Mouse (Mus musculus) limb, embryonic 15.5 days (tissue): Measurements from ENCODE around the gene Col23a1. TPM values are rescaled to one million over a fixed set of nuclear protein-coding genes. Genes with fewer than 3 reads are reported as not detected.

Experiments
- ATAC-seq: fragments of 200-750 bp; cut with Nextera tagmentation; 2 replicates; pipeline ENCODE4 v1.8.0; 2017; ENCODE audit warnings: low read depth, moderate TSS enrichment; ENCODE audit not compliant: insufficient number of reproducible peaks, low FRiP score, low TSS enrichment
- H3K27ac ChIP-seq: fragments of 300-500 bp; sonication (generic); 2 replicates; pipeline ENCODE4 v1.5.1; 2015; ENCODE audit warnings: moderate library complexity, mild to moderate bottlenecking, inconsistent platforms
- H3K27me3 ChIP-seq: fragments of 300-500 bp; sonication (generic); 2 replicates; pipeline ENCODE4 v1.6.1; 2015; ENCODE audit warnings: inconsistent platforms
- H3K36me3 ChIP-seq: fragments of 300-500 bp; sonication (generic); 2 replicates; pipeline ENCODE4 v1.6.1; 2015; ENCODE audit warnings: inconsistent platforms
- H3K4me1 ChIP-seq: fragments of 300-500 bp; sonication (generic); 2 replicates; pipeline ENCODE4 v1.6.1; 2015; ENCODE audit warnings: inconsistent platforms
- H3K4me2 ChIP-seq: fragments of 300-500 bp; sonication (generic); 2 replicates; pipeline ENCODE4 v1.6.1; 2015; ENCODE audit warnings: mild to moderate bottlenecking, inconsistent platforms
- H3K4me3 ChIP-seq: fragments of 300-500 bp; sonication (generic); 2 replicates; pipeline ENCODE4 v1.5.1; 2015; ENCODE audit warnings: mild to moderate bottlenecking, inconsistent platforms
- H3K9ac ChIP-seq: fragments of 300-500 bp; sonication (generic); 2 replicates; pipeline ENCODE4 v1.6.1; 2015; ENCODE audit warnings: inconsistent platforms
- H3K9me3 ChIP-seq: fragments of 300-500 bp; sonication (generic); 2 replicates; pipeline ENCODE4 v1.6.1; 2016; ENCODE audit warnings: inconsistent platforms
- WGBS: fragments of 180-500 bp; shearing (Covaris S2); methylation state at CpG from one replicate; pipeline ENCODE4 v1.1.7; 2015; 5-methylcytosine and 5-hydroxymethylcytosine counted together
- polyA plus RNA-seq: library from polyadenylated mRNA; unstranded; fragments of >200 nt; fragmentation: Nextera tagmentation; extraction: Ambion mirVana; gene quantifications from 2 replicates; pipeline ENCODE4 v1.2.1, GENCODE M21; 2015

Gene Col23a1
- polyA plus RNA-seq, 1 experiment from 2014 or later = 23.6 TPM

GRCm38 (mm10) chr11:51585608-51586252, 296.0 kb downstream of the Col23a1 start:
- H3K36me3 ChIP-seq = peaks cover 48% of the 10 kb centered on the region
- peaks cover 25% of the 10 kb centered on the region for H3K4me1 ChIP-seq
- H3K4me2 ChIP-seq = peak overlapping the region; percentile 59
- no peaks in the 10 kb centered on the region for H3K9me3 ChIP-seq
- no peaks in the 10 kb centered on the region for H3K27me3 ChIP-seq
- 60% methylated on average over 8 of the region's 8 CpGs for WGBS
- H3K27ac ChIP-seq = peak overlapping the region; percentile 92
- no peak overlapping the region; the same call in 1 of the 2 replicates for H3K9ac ChIP-seq
- no peak for ATAC-seq
- peak overlapping the region; percentile 71 for H3K4me3 ChIP-seq

GRCm38 (mm10) chr11:51586411-51586810, 296.7 kb downstream of the Col23a1 start:
- no peak overlapping the region for H3K4me3 ChIP-seq
- peaks cover 25% of the 10 kb centered on the region for H3K4me1 ChIP-seq
- no peaks in the 10 kb centered on the region for H3K9me3 ChIP-seq
- 90% methylated on average over 13 of the region's 13 CpGs for WGBS
- no peak overlapping the region for H3K4me2 ChIP-seq
- no peak overlapping the region; the same call in 1 of the 2 replicates for H3K27ac ChIP-seq
- ATAC-seq = no peak
- H3K27me3 ChIP-seq = no peaks in the 10 kb centered on the region
- H3K36me3 ChIP-seq = peaks cover 55% of the 10 kb centered on the region
- no peak overlapping the region for H3K9ac ChIP-seq

GRCm38 (mm10) chr11:51587059-51587458, 297.3 kb downstream of the Col23a1 start:
- peaks cover 25% of the 10 kb centered on the region for H3K4me1 ChIP-seq
- no peak overlapping the region for H3K4me3 ChIP-seq
- no peak overlapping the region for H3K9ac ChIP-seq
- H3K4me2 ChIP-seq = no peak overlapping the region
- no peaks in the 10 kb centered on the region for H3K9me3 ChIP-seq
- no peaks in the 10 kb centered on the region for H3K27me3 ChIP-seq
- 91% methylated on average over 1 of the region's 1 CpGs for WGBS
- peaks cover 61% of the 10 kb centered on the region for H3K36me3 ChIP-seq
- no peak overlapping the region for H3K27ac ChIP-seq
- no peak for ATAC-seq

- ATAC-seq = no peak
- H3K9me3 ChIP-seq = no peaks in the 10 kb centered on the region
- no peak overlapping the region for H3K27ac ChIP-seq
- H3K9ac ChIP-seq = no peak overlapping the region
- no peaks in the 10 kb centered on the region for H3K27me3 ChIP-seq
- peaks cover 21% of the 10 kb centered on the region for H3K4me1 ChIP-seq
- no peak overlapping the region for H3K4me3 ChIP-seq
- 95% methylated on average over 3 of the region's 3 CpGs for WGBS
- H3K4me2 ChIP-seq = no peak overlapping the region
- peaks cover 79% of the 10 kb centered on the region for H3K36me3 ChIP-seq
Measured at GRCm38 (mm10) chr11:51588833-51589232, 299.1 kb downstream of the Col23a1 start.

- H3K9me3 ChIP-seq = no peaks in the 10 kb centered on the region
- peaks cover 88% of the 10 kb centered on the region for H3K36me3 ChIP-seq
Measured at GRCm38 (mm10) chr11:51590002-51590401, 300.3 kb downstream of the Col23a1 start.

GRCm38 (mm10) chr11:51591168-51591567, 301.4 kb downstream of the Col23a1 start:
- no peak overlapping the region for H3K27ac ChIP-seq
- peaks cover 96% of the 10 kb centered on the region for H3K36me3 ChIP-seq
- H3K4me1 ChIP-seq = peaks cover 5% of the 10 kb centered on the region
- no peaks in the 10 kb centered on the region for H3K9me3 ChIP-seq
- WGBS = 69% methylated on average over 7 of the region's 7 CpGs
- no peak overlapping the region for H3K4me3 ChIP-seq
- H3K9ac ChIP-seq = no peak overlapping the region
- no peak overlapping the region for H3K4me2 ChIP-seq
- ATAC-seq = no peak
- no peaks in the 10 kb centered on the region for H3K27me3 ChIP-seq

More at GRCm38 (mm10) chr11:51590002-51590401, 300.3 kb downstream of the Col23a1 start:
- ATAC-seq = no peak
- H3K27ac ChIP-seq = no peak overlapping the region
- no peaks in the 10 kb centered on the region for H3K27me3 ChIP-seq
- H3K4me3 ChIP-seq = no peak overlapping the region
- H3K4me2 ChIP-seq = no peak overlapping the region
- H3K9ac ChIP-seq = no peak overlapping the region
- peaks cover 16% of the 10 kb centered on the region for H3K4me1 ChIP-seq

GRCm38 (mm10) chr11:51591915-51592314, 302.2 kb downstream of the Col23a1 start:
- Histone ChIP-seq H3K4me1 (no peaks in the 10 kb centered on the region), H3K27ac (no peak overlapping the region), H3K4me2 (no peak overlapping the region), H3K36me3 (peaks cover 97% of the 10 kb centered on the region), H3K4me3 (no peak overlapping the region), H3K9me3 (no peaks in the 10 kb centered on the region), H3K9ac (no peak overlapping the region), H3K27me3 (no peaks in the 10 kb centered on the region)
- 91% methylated on average over 7 of the region's 7 CpGs for WGBS
- no peak for ATAC-seq

GRCm38 (mm10) chr11:51593368-51593767, 303.6 kb downstream of the Col23a1 start:
- WGBS = 93% methylated on average over 4 of the region's 4 CpGs
- Histone ChIP-seq H3K4me3 (no peak overlapping the region), H3K4me2 (no peak overlapping the region), H3K9me3 (no peaks in the 10 kb centered on the region), H3K36me3 (peaks cover 97% of the 10 kb centered on the region), H3K4me1 (no peaks in the 10 kb centered on the region), H3K27me3 (no peaks in the 10 kb centered on the region), H3K9ac (no peak overlapping the region), H3K27ac (no peak overlapping the region)
- ATAC-seq = no peak

- 91% methylated on average over 6 of the region's 6 CpGs for WGBS
- Histone ChIP-seq H3K4me3 (no peak overlapping the region), H3K4me2 (no peak overlapping the region), H3K9ac (no peak overlapping the region), H3K36me3 (peaks cover 98% of the 10 kb centered on the region), H3K9me3 (no peaks in the 10 kb centered on the region), H3K27me3 (no peaks in the 10 kb centered on the region), H3K27ac (no peak overlapping the region), H3K4me1 (no peaks in the 10 kb centered on the region)
- ATAC-seq = no peak
Measured at GRCm38 (mm10) chr11:51593849-51594248, 304.1 kb downstream of the Col23a1 start.

- peaks cover 98% of the 10 kb centered on the region for H3K36me3 ChIP-seq
Measured at GRCm38 (mm10) chr11:51594715-51595350, 305.1 kb downstream of the Col23a1 start.

GRCm38 (mm10) chr11:51595459-51596083, 305.9 kb downstream of the Col23a1 start:
- no peaks in the 10 kb centered on the region for H3K4me1 ChIP-seq
- H3K36me3 ChIP-seq = peaks cover 98% of the 10 kb centered on the region
- H3K4me2 ChIP-seq = no peak overlapping the region
- no peaks in the 10 kb centered on the region for H3K27me3 ChIP-seq
- H3K9ac ChIP-seq = no peak overlapping the region
- 83% methylated on average over 1 of the region's 1 CpGs for WGBS
- ATAC-seq = no peak
- H3K27ac ChIP-seq = no peak overlapping the region
- no peaks in the 10 kb centered on the region for H3K9me3 ChIP-seq
- H3K4me3 ChIP-seq = no peak overlapping the region

More at GRCm38 (mm10) chr11:51594715-51595350, 305.1 kb downstream of the Col23a1 start:
- ATAC-seq = no peak
- H3K4me3 ChIP-seq = no peak overlapping the region
- WGBS = 77% methylated on average over 3 of the region's 3 CpGs
- no peak overlapping the region for H3K4me2 ChIP-seq
- no peak overlapping the region for H3K27ac ChIP-seq
- H3K27me3 ChIP-seq = no peaks in the 10 kb centered on the region
- no peaks in the 10 kb centered on the region for H3K9me3 ChIP-seq
- no peaks in the 10 kb centered on the region for H3K4me1 ChIP-seq
- no peak overlapping the region for H3K9ac ChIP-seq

GRCm38 (mm10) chr11:51597553-51597952, 307.8 kb downstream of the Col23a1 start:
- no peak overlapping the region for H3K27ac ChIP-seq
- no peak overlapping the region for H3K4me3 ChIP-seq
- H3K4me1 ChIP-seq = peaks cover 15% of the 10 kb centered on the region
- H3K36me3 ChIP-seq = peaks cover 98% of the 10 kb centered on the region
- no peaks in the 10 kb centered on the region for H3K9me3 ChIP-seq
- no peak overlapping the region for H3K4me2 ChIP-seq
- 72% methylated on average over 2 of the region's 2 CpGs for WGBS
- no peak overlapping the region for H3K9ac ChIP-seq
- no peak for ATAC-seq
- no peaks in the 10 kb centered on the region for H3K27me3 ChIP-seq
